Mouse (Mus musculus) cerebellum, adult 9-11 months (tissue): ENCODE measurements around the gene Fam76a.
"Not testable (repeated sequence)": the region's sequence is repeated elsewhere in the genome, so short reads cannot be mapped to it uniquely, and the experiment has no call there.

Experiments
- DNase-seq: peaks from one replicate; pipeline ENCODE4 v3.0.0; 2022

Fam76a gene

DNA sequence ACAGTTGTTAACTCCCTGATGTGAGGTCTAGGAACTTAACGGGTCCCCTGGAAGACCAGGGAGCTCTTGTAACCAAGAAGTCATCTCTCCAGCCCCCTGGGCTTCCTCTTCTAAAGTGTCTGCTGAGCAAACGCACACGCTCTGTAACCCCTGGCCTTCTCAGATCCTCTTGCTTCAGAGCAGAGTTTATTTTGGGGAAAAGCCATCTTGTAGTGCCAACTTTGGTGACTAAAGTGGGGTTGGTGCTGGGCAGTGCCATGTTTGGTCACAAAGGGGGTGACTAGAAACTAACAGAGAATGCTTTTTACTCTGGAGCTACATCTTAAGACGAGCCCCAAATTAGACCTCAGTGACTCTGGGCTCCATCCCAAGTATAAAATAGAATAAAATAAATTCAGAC, 22.4 kb upstream of the Fam76a start:
- DNase-seq = no peak

DNA sequence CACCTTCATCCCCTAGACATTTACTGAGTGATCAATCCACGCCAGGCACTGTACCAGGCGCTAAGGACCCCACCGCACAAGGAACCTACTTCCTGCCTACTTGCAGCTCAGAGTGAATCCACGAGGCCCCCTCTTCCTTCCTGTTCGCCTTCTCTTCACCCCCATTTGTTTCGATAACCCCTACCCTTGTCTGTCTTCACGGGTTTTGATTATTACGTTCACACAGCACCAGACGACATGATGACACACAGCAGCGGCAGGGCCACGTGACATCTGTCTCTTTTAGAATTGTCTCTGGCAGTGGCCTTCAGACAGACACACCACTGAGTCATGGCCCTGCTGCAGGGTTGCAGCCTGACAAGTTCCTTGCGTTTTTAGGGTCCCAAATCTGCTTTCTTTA, 21.7 kb upstream of the Fam76a start:
- DNase-seq = no peak

DNA sequence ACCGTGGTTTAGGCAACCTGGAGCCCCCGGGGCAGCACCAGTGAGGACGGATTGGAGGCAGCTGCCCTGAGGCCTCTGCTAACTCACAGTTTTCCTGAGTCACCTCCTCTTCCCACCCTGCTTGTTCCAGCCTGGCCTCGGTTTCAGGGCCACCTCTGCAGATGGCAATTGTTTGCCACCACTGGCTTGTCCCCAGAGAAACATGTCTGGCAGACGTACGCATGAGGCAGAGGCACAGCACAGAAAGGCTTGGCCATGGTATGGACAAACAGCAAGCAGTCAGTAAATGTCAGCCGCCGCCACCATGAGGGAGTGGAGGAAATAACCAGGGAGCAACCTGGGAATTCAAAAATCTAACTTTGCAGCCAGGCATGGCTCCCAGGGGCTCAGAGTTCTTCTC, 20.7 kb upstream of the Fam76a start:
- no peak for DNase-seq

DNA sequence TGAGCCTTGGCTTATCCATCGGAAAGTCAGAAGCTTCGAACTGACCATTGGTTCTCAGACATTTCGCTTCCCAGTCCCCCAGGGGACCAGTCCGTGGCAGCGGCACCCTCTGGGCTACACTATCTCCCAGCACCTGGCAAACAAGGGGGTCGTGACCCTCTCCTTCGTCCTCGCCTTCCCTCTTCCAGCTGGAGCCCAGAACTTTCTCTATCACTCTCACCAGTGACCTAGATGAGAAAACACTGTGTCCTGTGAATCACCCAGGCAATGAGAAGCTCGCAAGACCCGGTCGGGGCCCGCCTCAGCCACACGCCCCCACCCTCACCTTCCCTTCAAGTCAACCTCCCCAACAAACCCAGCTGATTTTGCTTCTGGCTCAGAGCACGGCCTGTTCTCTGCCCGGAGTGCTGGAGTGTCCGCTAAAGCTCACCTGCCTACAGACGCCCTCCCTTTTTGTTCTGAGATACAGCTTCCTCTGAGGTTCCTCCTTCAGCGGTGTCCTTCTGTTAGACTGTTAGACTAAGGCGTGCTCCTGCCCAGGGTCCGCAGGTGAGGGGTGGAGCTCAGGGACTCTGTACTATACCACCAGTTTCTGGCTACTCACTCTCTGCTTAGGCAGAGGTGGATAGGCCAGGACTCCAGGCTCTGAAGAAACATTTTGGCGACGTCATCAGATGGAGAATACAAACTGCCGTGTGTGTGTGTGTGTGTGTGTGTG, 18.8 kb upstream of the Fam76a start:
- no peak for DNase-seq

DNA sequence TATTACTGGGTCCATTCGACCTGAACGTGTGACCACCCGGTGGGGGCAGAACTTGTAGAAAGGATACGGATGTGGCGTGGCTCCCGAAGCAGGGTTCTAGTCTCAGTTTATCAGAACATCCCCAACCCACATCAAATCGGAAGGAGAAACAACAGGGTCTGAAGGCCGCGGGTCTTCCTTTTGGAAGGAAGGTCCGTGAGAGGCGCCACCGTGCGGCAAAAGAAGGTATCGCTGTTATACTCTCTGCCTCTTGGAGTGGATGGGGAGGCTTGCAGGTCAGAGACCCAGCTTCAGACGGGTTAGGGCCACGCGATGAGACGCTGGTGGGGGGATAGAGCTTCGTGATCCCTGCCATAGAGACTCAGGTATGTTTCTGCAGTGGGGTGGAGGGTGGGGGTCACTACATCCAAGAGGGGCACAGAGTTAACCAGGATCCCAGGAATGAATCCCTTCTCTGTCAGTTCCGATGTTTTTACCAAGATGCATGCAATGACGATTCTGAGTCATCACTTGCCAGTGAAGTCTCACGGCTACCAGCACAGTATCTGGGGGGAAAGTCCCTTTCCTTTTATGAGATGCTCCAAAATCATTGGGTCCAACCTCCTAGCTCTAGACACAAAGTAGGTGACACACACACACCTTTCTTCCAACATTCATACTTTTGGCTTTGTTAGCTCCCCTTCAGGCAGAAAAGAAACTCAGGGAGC, 17.2 kb upstream of the Fam76a start:
- DNase-seq = peak; percentile 60

DNA sequence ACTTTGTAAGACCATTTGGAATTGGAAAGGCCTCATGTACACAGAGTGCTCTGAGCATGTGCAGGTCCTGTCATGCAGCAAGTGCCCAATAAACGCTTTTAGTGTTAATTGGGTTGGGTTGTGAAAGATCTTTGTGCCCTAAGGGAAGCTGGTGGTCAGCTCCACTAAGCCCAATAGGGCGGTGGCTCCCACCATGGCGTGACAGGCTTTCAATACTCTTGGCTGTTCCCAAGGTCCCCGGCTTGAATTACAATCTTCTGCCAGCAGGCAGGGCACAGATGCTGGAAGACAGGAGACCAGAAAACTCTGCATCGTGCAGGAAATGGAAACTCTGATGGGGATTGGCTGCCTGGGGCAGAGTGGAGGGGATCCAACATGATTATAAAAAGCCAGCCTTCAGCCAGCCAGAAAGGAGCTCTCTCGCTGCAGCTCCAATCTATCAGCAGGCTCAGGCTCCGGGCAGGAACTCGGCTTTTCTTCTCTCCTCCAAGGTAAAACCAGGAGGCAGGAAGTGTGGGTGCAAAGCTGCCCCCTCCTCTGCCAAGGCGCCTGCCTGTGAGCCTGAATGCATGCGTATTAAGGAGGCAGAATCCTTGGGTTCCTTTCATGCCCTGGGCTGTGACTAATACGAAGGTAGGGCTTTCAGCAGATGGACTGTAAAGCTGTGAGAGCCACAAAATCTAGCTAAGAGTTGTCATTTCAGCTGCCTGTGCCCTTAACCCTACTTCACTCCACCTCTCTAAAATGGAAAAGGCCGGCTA, 16.0 kb upstream of the Fam76a start:
- peak; percentile 56 for DNase-seq

DNA sequence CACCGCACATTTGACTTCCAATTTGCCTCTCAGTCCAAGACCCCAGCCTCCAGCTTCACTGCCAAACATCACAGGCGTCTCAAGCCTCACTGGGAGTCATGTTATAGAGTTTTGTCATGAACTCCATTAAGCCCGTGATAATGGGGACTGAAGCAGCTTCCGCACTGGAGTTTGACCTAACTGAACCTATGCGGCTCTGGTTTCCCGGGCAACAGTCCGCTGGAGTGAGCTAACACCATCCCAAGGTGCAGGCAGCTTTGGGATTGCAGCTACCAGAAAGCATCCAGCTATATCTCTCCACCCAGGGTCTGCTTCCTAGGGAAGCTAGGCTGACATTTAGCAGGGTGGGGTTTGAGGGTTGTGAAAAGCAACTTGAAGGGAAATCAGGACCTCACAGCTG, 12.3 kb upstream of the Fam76a start:
- DNase-seq = no peak

DNA sequence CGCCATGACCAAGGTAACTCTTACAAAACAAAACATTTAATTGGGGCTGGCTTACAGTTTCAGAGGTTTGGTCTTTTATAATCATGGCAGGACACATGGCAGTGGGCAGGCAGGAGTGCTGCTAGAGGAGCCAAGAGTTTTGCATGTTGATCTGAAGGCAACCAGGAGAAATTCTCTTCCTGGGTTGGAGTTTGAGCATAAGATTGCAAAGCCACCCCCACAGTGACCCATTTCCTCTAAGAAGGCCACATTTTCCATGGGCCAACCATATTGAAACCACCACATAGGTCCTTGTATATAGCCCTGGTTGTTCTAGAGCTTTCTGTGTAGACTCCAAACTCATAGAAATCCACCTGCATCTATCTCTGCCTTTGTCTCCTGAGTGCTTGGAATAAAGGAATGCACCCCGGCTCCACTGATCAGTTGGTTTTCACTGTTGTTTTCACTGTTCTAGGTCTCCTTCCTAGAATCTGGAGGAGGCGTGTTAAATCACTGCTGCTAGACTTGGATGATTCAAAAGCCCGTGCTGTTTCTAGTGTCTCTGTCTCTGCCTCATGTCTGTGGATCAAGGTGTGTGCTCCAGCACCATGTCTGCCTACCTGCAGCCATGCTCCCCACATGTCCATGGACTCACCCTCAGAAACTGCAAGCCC, 10.5 kb upstream of the Fam76a start:
- no peak for DNase-seq

DNA sequence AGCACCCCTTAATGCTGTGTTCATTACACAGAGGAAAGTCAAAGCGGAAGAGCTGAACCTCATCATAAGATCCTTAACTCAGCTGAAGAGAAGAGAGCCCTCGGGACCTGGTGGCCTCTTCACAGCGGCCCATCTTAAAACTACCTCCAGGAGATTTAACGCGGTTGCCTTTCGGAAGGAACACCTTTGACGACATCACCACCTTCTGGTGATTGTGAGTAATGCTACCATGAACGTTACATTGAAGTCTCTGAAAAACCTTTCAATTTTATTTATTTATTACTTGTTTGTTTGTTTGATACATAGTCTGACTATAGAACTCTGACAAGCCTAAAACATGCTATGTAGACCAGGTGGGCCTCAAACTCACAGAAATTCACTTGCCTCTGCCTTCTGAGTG, 8.4 kb upstream of the Fam76a start:
- DNase-seq = no peak

DNA sequence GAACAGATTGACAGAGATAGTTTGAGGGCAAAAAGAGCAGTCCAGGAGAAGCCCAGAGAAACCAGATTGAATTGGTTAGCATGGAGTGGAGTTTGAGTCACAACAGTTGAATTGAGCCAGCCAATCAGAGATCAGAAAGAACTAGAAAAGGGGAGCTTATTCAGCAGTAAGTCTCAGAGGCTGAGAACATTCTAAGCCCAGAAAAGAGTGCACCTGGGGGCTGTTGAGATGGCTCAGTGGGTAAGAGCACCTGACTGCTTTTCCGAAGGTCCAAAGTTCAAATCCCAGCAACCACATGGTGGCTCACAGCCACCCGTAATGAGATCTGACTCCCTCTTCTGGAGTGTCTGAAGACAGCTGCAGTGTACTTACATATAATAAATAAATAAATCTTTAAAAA, 4.2 kb upstream of the Fam76a start:
- not testable (repeated sequence) for DNase-seq

DNA sequence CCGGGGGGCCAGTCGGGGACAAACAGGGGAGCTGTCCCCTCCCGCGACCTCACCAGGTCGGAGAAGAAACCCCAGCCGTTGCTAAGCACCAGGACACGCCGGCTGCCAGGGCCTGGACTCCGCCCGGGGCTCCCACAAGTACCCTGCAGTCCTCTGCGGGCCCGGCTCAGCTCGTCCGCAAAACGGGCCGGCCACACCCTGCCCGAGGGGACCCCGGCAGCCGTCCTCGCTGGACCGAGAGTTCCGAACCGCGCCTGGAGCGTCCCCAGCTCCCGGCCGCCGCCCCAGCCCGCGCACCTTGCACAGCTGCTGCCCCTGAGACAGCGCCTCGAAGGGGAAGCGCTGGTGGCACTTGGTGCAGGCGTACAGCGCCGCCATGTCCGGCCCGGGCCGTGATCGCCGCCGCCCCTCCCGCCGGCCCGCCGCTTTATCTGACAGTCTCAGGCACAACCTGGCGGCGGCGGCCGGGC, 262 bp downstream of the Fam76a start:
- DNase-seq = no peak

DNA sequence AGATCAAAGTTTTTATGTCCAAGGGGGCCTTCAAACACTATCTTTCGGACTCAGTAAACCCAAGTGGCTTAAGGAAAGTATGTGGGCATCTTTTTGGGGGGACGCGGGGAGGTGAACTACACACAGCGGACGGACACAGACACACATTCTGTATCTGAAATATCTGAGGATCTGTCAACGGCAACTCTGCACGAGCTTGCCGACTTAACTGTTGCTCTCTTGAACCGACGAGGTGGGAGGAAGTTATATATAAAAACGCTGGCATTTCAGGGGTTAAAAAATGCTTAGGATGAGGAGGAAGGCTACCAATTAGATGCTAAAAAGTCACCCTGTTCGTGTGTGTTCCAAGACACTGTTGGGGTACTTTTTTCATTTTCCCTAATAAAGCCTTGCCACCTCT, 870 bp downstream of the Fam76a start:
- DNase-seq = peak; percentile 27

DNA sequence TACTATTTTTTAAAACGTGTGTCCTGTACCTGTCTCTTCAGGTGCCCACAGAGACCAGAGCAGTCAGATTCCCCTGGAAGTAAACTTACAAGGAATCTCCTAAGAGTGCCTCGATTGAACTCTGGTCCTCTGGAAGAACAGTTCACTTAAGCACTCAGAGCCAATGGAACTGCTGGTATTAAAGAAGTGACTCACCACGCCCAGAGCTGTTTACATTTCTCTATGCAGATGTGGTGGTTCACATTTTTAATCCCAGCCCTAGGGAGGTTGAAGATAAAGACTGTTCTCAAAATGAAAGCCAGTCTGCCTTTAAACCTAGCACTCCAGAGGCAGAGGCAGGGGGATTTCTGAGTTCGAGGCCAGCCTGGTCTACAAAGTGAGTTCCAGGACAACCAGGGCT, 2.2 kb downstream of the Fam76a start:
- no peak for DNase-seq

DNA sequence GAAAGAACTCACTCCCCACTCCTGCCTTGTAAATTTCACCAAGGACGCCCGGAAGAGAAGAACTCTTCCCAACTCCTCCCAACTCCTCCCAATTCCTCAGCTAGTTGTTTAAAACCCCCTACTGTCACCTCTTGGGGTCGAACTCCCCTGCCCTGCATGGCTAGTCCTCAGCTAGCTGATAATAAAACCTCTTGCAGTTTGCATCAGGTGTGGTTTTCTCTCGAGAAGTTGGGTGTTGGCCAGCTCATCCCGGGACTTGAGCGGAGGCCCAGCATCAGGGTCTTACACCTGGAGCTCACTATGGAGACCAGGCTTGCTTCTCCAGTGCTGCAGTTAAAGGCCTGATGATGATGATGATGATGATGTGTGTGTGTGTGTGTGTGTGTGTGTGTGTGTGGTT, 3.9 kb downstream of the Fam76a start:
- DNase-seq = not testable (repeated sequence)

DNA sequence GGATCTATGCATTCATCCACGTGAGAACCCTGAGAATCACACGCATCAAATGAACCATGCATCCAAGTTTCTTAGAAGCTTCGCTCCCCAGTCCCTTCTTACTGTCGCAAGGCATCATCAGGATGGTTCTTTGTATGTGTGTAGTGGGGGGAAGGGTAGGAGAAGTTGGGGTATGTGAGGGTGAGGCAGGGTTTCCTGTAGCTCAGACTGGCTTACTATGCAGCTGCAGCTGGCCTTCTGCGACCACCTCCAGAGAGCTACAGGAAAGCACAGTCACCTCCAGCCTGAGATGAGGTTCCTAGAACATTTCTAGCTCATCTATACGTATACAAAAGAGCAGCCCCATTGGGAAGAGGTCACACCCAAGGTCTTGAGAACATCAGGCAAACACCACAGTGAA, 10.2 kb downstream of the Fam76a start:
- no peak for DNase-seq

DNA sequence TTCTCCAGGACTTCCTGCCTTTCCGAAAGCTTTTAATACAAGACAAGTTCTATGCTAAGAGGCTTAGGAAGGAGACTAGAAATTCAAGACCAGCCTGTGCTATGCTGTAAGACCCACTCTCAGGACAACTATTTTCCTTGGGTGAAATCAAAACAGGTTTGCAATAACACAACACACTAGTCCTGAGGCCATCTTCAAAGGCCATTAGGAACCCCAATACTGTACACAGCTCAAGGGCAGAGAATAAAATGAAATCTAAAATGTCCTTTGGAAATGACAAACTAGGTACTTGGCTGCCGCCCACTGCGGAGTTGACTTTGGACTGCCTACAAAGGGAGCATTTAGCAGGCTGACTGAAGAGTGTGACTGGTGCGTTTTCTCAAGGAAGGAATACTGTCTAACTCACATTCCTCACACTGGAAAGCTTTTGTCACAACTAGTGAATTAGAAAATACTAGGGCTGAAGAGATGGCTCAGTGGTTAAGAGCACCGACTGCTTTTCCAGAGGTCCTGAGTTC, 16.5 kb downstream of the Fam76a start:
- DNase-seq = no peak

DNA sequence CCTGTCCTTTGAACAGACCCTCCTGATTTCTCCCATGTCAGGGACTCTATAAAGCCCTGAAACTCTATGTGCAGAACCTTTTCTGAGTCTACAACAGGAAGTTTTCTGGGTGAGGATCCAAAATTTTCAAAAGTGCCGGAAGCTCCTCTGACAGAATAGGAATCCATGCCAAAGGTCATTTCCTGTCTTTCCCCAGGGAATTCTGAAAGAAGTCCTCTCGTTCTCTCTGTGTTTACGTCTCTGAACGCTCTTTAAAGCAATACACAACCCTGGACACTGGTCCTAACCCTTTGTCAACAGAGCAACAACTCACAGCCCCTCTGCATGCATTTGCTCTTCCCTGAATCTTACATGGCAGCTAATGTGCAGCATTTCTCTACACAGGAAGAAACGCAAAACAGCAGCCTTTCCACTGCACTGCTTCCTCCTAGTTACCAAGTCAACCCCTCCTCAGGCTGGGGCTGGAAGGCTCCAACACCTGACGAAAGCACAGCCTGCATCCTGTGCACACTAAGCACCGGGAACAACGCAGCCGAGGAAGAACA, 17.5 kb downstream of the Fam76a start:
- no peak for DNase-seq

DNA sequence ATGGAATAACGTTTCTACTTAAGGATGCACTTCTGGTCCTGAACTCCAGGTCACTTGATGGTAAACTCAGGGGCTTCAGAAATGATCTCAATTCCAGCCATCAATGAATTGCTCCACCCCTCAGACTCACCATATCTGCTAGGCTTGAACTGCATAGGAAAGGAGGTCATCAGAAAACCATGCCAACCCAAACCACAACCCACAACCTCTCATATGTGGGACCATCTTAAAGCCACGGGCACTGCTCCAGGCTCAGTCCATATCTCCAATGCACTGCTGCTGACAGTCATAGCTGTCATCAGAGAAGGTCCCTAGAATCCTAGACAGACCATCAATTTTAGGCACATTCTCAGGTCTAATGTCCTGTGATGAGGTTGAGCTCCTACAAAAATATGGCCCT, 18.3 kb downstream of the Fam76a start:
- no peak for DNase-seq

DNA sequence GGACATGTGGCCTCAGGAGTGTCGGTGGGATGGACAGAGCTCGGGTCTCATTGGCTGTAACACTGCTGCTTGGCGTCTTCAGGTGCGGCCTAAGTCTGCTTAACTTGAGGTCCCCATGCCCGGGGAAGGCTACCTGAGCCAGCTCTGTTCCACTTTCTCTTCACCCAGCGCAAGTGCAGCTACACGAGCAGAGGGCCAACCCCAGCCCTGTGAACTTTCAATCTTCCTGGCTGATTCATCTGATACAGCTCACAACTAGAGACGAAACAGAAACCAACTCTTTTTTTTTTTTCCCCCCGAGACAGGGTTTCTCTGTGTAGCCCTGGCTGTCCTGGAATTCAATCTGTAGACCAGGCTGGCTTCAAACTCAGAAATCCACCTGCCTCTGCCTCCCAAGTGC, 24.2 kb downstream of the Fam76a start:
- no peak for DNase-seq

DNA sequence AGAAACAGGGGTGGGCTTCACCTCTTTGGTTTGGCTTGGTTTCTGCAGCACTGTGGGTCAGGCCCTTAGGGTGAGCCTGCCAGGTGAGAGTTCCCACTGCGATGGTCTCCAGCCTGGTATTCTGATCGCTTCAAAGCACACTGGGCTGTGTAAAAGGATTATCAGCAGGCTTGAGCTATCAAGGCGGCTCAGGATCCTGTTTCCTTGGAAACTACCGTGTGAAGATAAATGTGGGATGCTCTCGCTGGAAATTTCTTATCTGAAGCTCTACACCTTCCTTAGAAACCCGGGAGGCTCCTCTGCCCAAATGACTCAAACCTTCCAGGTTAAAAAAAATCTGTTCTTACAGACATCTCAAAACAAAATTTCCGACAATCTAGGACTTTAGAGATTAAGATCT, 28.0 kb downstream of the Fam76a start:
- no peak for DNase-seq

DNA sequence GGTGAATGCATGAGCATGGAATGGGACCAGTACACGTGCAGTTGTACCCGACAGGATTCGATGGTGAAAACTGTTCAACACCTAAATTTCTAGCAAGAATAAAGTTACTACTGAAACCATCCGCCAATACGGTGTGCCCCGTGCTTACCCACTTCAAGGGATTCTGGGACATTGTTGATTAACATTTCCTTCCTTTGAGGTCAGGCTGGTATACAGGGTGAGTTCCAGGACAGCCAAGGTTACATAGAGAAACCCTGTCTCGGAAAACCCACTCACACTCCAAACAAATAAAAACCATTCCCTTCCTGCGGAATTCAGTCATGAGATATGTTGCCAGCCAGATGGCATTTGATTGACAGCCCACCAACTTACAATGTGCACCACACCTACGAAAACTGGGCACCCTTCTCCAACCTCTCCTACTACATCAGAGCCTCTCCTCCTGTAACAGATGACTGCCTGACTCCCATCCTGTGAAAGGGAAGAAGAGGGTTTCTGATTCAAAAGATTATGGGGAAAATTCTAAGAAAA, 37.4 kb downstream of the Fam76a start:
- peak; percentile 16 for DNase-seq

DNA sequence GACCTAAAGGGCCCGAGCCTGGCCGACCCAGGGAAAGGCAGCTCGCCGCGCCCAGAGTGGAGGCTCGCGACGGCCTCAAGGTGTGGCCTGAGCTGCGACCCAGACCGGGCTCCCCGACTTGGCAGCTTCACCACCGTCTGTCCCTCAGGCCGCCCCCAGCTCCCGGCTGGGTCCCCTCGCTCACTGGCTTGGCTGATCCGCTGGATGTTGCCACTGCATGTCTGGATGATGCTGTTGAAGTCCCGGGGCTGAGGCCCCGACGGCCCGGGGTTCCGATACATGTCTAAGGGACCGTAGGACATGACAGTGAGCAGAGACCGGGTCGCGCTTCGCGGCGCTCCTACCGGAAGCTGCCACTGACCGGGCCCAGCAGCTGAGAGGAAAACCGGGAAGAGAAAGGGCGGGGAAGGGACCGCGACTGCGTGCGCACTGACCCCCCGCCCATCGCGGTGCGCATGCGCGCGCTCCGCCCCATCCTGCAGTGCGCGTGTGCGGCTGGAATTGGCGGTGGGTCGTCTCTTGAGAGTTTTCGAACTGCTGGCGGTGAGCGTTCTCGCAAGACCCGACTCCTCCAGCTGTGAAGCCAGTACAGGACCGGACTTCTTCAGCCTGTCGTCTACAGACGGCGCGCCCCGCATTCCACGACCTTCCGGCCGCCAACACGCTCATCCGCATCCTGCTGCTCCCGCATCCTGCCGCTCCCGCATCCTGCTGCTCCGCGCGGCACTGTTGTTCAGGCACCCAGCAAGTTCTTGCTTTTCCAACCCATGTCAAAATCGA, 38.1 kb downstream of the Fam76a start, which contains the start of gene Stx12:
Gene Stx12, minus strand, starts transcription at position 446 of the 780 bp plus-strand sequence.
- DNase-seq = peak; percentile 87
